Mouse (Mus musculus) spleen, adult 2 months (tissue): ENCODE data around the gene Tns3.

Experiments used
- CTCF ChIP-seq: fragments of 200-500 bp; IDR thresholded peaks from 2 replicates; pipeline ENCODE4 v1.5.1; 2011; ENCODE audit warnings: mild to moderate bottlenecking, inconsistent platforms; ENCODE audit not compliant: insufficient read depth, insufficient read length, insufficient replicate concordance; ENCODE audit errors: extremely low read depth
- POLR2A ChIP-seq: fragments of 200-500 bp; IDR thresholded peaks from 2 replicates; pipeline ENCODE4 v1.6.1; 2011; ENCODE audit warnings: low read depth, low read length, inconsistent platforms

GRCm38 (mm10) chr11:8584307-8584706 lies 80.0 kb downstream of the Tns3 start:
- TF ChIP-seq POLR2A (no peak), CTCF (no peak)
